Mouse (Mus musculus): Measurements from ENCODE around the gene 0610030E20Rik. TPM values are rescaled to one million over a fixed set of nuclear protein-coding genes. Genes with fewer than 3 reads are reported as not detected.
A peak's percentile ranks its signal among the peaks of the same experiment; 100 is the strongest.

0610030E20Rik gene
- polyA plus RNA-seq, 1 experiment from 2014 or later = 21.8 TPM

- peaks cover 24% of the 10 kb centered on the region for H3K36me3 ChIP-seq (ENCODE audit: insufficient read depth, low read length)
- H3K9me3 ChIP-seq (replicated peaks; ENCODE audit: low read length) = no peaks in the 10 kb centered on the region
- H3K27ac ChIP-seq = no peak overlapping the region
- H3K4me2 ChIP-seq (ENCODE audit: low read length) = no peak overlapping the region
- ATAC-seq (replicated peaks; ENCODE audit: low FRiP score, low read depth) (no peak), DNase-seq (ENCODE audit: low spot score) (no peak)
- H3K27me3 ChIP-seq (ENCODE audit: insufficient read depth, low read length) = no peaks in the 10 kb centered on the region
- H3K4me1 ChIP-seq (replicated peaks; ENCODE audit: insufficient read depth, low read length) = no peaks in the 10 kb centered on the region
- WGBS = 69% methylated on average over 2 of the region's 2 CpGs
- no peak for TF ChIP-seq CTCF (IDR thresholded peaks at IDR 0.05; ENCODE audit: low read depth)
- no peak overlapping the region for H3K4me3 ChIP-seq (replicated peaks; ENCODE audit: low read depth, low read length)
- no peak overlapping the region for H3K9ac ChIP-seq (ENCODE audit: low read depth, low read length)
These were observed 31.7 kb upstream of the 0610030E20Rik start for GRCm38 (mm10) chr6:72315384-72315783.

- DNase-seq (ENCODE audit: low spot score) = no peak
- no peak for TF ChIP-seq CTCF (IDR thresholded peaks at IDR 0.05; ENCODE audit: low read depth)
- Histone ChIP-seq H3K9me3 (replicated peaks; ENCODE audit: low read length) (no peaks in the 10 kb centered on the region), H3K4me3 (replicated peaks; ENCODE audit: low read depth, low read length) (no peak overlapping the region), H3K4me2 (ENCODE audit: low read length) (no peak overlapping the region), H3K36me3 (ENCODE audit: insufficient read depth, low read length) (peaks cover 30% of the 10 kb centered on the region), H3K27ac (no peak overlapping the region), H3K4me1 (replicated peaks; ENCODE audit: insufficient read depth, low read length) (no peaks in the 10 kb centered on the region), H3K27me3 (ENCODE audit: insufficient read depth, low read length) (no peaks in the 10 kb centered on the region), H3K9ac (ENCODE audit: low read depth, low read length) (no peak overlapping the region)
- 78% methylated on average over 1 of the region's 1 CpGs for WGBS
- no peak for ATAC-seq (replicated peaks; ENCODE audit: low FRiP score, low read depth)
These were observed 31.1 kb upstream of the 0610030E20Rik start for GRCm38 (mm10) chr6:72316044-72316443.

GRCm38 (mm10) chr6:72318440-72318839, 28.7 kb upstream of the 0610030E20Rik start:
- no peak overlapping the region for H3K27ac ChIP-seq
- no peak for DNase-seq (ENCODE audit: low spot score)
- H3K36me3 ChIP-seq (ENCODE audit: insufficient read depth, low read length) = peaks cover 48% of the 10 kb centered on the region
- WGBS = 89% methylated on average over 5 of the region's 5 CpGs
- H3K9ac ChIP-seq (ENCODE audit: low read depth, low read length) = no peak overlapping the region
- no peaks in the 10 kb centered on the region for H3K4me1 ChIP-seq (replicated peaks; ENCODE audit: insufficient read depth, low read length)
- no peak for ATAC-seq (replicated peaks; ENCODE audit: low FRiP score, low read depth)
- H3K27me3 ChIP-seq (ENCODE audit: insufficient read depth, low read length) = no peaks in the 10 kb centered on the region
- H3K9me3 ChIP-seq (replicated peaks; ENCODE audit: low read length) = no peaks in the 10 kb centered on the region
- H3K4me3 ChIP-seq (replicated peaks; ENCODE audit: low read depth, low read length) = no peak overlapping the region
- no peak for TF ChIP-seq CTCF (IDR thresholded peaks at IDR 0.05; ENCODE audit: low read depth)
- H3K4me2 ChIP-seq (ENCODE audit: low read length) = no peak overlapping the region

GRCm38 (mm10) chr6:72319019-72319418, 28.1 kb upstream of the 0610030E20Rik start:
- Histone ChIP-seq H3K4me3 (replicated peaks; ENCODE audit: low read depth, low read length) (no peak overlapping the region), H3K4me1 (replicated peaks; ENCODE audit: insufficient read depth, low read length) (no peaks in the 10 kb centered on the region), H3K27ac (no peak overlapping the region), H3K27me3 (ENCODE audit: insufficient read depth, low read length) (no peaks in the 10 kb centered on the region), H3K9ac (ENCODE audit: low read depth, low read length) (no peak overlapping the region), H3K9me3 (replicated peaks; ENCODE audit: low read length) (no peaks in the 10 kb centered on the region), H3K4me2 (ENCODE audit: low read length) (no peak overlapping the region), H3K36me3 (ENCODE audit: insufficient read depth, low read length) (peaks cover 48% of the 10 kb centered on the region)
- DNase-seq (ENCODE audit: low spot score) = peak; percentile 68
- ATAC-seq (replicated peaks; ENCODE audit: low FRiP score, low read depth) = no peak
- TF ChIP-seq CTCF (IDR thresholded peaks at IDR 0.05; ENCODE audit: low read depth) = peak; percentile 74
- 81% methylated on average over 11 of the region's 11 CpGs for WGBS

GRCm38 (mm10) chr6:72322936-72323335, 24.2 kb upstream of the 0610030E20Rik start:
- Histone ChIP-seq H3K27me3 (ENCODE audit: insufficient read depth, low read length) (no peaks in the 10 kb centered on the region), H3K9ac (ENCODE audit: low read depth, low read length) (no peak overlapping the region), H3K9me3 (replicated peaks; ENCODE audit: low read length) (no peaks in the 10 kb centered on the region), H3K36me3 (ENCODE audit: insufficient read depth, low read length) (peaks cover 55% of the 10 kb centered on the region), H3K4me2 (ENCODE audit: low read length) (no peak overlapping the region), H3K27ac (no peak overlapping the region), H3K4me3 (replicated peaks; ENCODE audit: low read depth, low read length) (no peak overlapping the region), H3K4me1 (replicated peaks; ENCODE audit: insufficient read depth, low read length) (no peaks in the 10 kb centered on the region)
- WGBS = 92% methylated on average over 3 of the region's 3 CpGs
- no peak for ATAC-seq (replicated peaks; ENCODE audit: low FRiP score, low read depth)
- TF ChIP-seq CTCF (IDR thresholded peaks at IDR 0.05; ENCODE audit: low read depth) = no peak
- no peak for DNase-seq (ENCODE audit: low spot score)

GRCm38 (mm10) chr6:72323786-72324508, 23.2 kb upstream of the 0610030E20Rik start:
- no peaks in the 10 kb centered on the region for H3K4me1 ChIP-seq (replicated peaks; ENCODE audit: insufficient read depth, low read length)
- H3K4me2 ChIP-seq (ENCODE audit: low read length) = no peak overlapping the region
- WGBS = 92% methylated on average over 6 of the region's 6 CpGs
- no peaks in the 10 kb centered on the region for H3K9me3 ChIP-seq (replicated peaks; ENCODE audit: low read length)
- ATAC-seq (replicated peaks; ENCODE audit: low FRiP score, low read depth) (no peak), DNase-seq (ENCODE audit: low spot score) (no peak)
- peaks cover 60% of the 10 kb centered on the region for H3K36me3 ChIP-seq (ENCODE audit: insufficient read depth, low read length)
- H3K27ac ChIP-seq = no peak overlapping the region
- H3K27me3 ChIP-seq (ENCODE audit: insufficient read depth, low read length) = no peaks in the 10 kb centered on the region
- H3K9ac ChIP-seq (ENCODE audit: low read depth, low read length) = no peak overlapping the region
- H3K4me3 ChIP-seq (replicated peaks; ENCODE audit: low read depth, low read length) = no peak overlapping the region
- no peak for TF ChIP-seq CTCF (IDR thresholded peaks at IDR 0.05; ENCODE audit: low read depth)

GRCm38 (mm10) chr6:72326274-72326673, 20.8 kb upstream of the 0610030E20Rik start:
- 69% methylated on average over 6 of the region's 6 CpGs for WGBS
- peak; percentile 54 for DNase-seq (ENCODE audit: low spot score)

More at GRCm38 (mm10) chr6:72326274-72326673, 20.8 kb upstream of the 0610030E20Rik start:
- Histone ChIP-seq H3K36me3 (ENCODE audit: insufficient read depth, low read length) (peaks cover 56% of the 10 kb centered on the region), H3K4me1 (replicated peaks; ENCODE audit: insufficient read depth, low read length) (no peaks in the 10 kb centered on the region), H3K27ac (no peak overlapping the region), H3K4me3 (replicated peaks; ENCODE audit: low read depth, low read length) (no peak overlapping the region), H3K27me3 (ENCODE audit: insufficient read depth, low read length) (no peaks in the 10 kb centered on the region), H3K9ac (ENCODE audit: low read depth, low read length) (no peak overlapping the region), H3K4me2 (ENCODE audit: low read length) (no peak overlapping the region), H3K9me3 (replicated peaks; ENCODE audit: low read length) (no peaks in the 10 kb centered on the region)
- TF ChIP-seq CTCF (IDR thresholded peaks at IDR 0.05; ENCODE audit: low read depth) = peak; percentile 60
- ATAC-seq (replicated peaks; ENCODE audit: low FRiP score, low read depth) = no peak

Measured in kidney, postnatal 0 days (tissue).